Mouse (Mus musculus) spleen, adult 2 months (tissue): ENCODE data around the gene Yif1b.

Experiments used
- CTCF ChIP-seq: fragments of 200-500 bp; IDR thresholded peaks from 2 replicates; pipeline ENCODE4 v1.5.1; 2011; ENCODE audit warnings: mild to moderate bottlenecking, inconsistent platforms; ENCODE audit not compliant: insufficient read depth, insufficient read length, insufficient replicate concordance; ENCODE audit errors: extremely low read depth
- POLR2A ChIP-seq: fragments of 200-500 bp; IDR thresholded peaks from 2 replicates; pipeline ENCODE4 v1.6.1; 2011; ENCODE audit warnings: low read depth, low read length, inconsistent platforms

DNA sequence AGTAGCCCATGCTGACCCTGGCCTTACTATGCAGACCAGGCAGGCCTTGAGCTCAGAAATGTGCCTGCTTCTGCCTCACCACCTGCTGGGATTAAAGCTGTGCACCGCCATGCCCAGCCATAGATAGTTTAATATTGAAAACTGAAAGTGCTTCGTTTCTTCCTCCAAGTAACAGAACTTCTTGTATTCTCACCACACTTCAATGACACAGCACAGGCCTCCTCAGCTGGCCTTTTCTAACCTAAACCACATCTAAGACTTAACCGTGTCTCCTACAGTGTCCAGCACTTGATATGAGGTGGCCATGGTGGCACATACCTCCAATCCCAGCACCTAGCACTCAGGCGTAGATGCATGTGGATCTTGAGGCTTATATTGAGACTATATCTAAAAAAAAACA, 32.3 kb downstream of the Yif1b start:
- TF ChIP-seq POLR2A (no peak), CTCF (no peak)
